24 mouse cellular contexts compared by ENCODE assay signal in the genomic region with DNA sequence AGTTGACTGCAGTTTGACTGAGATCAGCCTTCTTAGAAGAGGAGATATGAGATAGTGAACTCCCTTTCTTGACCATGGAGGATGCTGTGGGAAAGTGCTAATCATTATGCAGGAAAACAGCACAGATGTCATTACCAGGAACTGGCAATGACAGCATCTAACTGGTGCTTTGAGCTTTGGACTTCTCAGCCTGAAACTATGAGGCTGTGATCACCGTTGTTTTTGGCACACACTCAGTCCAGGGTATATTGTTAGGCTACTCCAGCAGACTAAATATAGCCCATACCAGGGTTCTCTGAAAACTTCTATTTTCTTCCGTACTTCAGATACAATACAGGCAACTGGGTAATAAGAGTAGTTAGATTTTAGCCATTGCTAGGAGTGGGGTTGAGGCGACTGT.
DNase-seq lines count a peak whose midpoint lies in the region; ATAC-seq and TF ChIP-seq lines count a peak whose summit lies in the region.
"Had no signal": no experiment of that assay in that cellular context is flagged by ENCODE, and none has a peak within 500 bp of the region (broad histone marks: within the 10 kb centered on the region; RNA-seq: fewer than 3 reads in every experiment).

No protein-coding gene starts in this region.

- DNase-seq in heart, postnatal 25 days (ENCODE audit: low spot score): no peak
- DNase-seq in kidney, adult 2 months: peak; percentile 2
- peak; percentile 70 for DNase-seq in liver, adult 2 months (ENCODE audit: extremely low read depth, low read depth, low spot score)
- DNase-seq in liver: no peak
- no peak for DNase-seq in midbrain, embryonic 14.5 days
- DNase-seq: adrenal gland, adult 2 months; adrenal gland, postnatal 10 days; adrenal gland, postnatal 25 days; cerebellum, adult 11 months; cerebellum, adult 18-20 months; cerebellum, adult 8-10 months; cerebellum, adult 9-11 months; cerebellum, postnatal 14 days; cerebellum, postnatal 36 days; embryo, embryonic 11 days had no signal

- no peaks in the 10 kb centered on the region for H3K9me3 ChIP-seq in heart, embryonic 16.5 days (replicated peaks; ENCODE audit: control insufficient read depth, low read length)
- no peaks in the 10 kb centered on the region for H3K9me3 ChIP-seq in kidney, embryonic 15.5 days (replicated peaks)
- no peaks in the 10 kb centered on the region for H3K9me3 ChIP-seq in midbrain, embryonic 12.5 days
- no peaks in the 10 kb centered on the region for H3K9me3 ChIP-seq in midbrain, embryonic 14.5 days (ENCODE audit: control insufficient read depth, low read length)
- H3K9me3 ChIP-seq: embryonic facial prominence, embryonic 13.5 days; embryonic facial prominence, embryonic 15.5 days; forebrain, embryonic 10.5 days; forebrain, embryonic 12.5 days had no signal

- 34% methylated on average over 3 of the region's 3 CpGs for WGBS in heart, embryonic 16.5 days
- WGBS in kidney, adult 2 months: 64% methylated on average over 3 of the region's 3 CpGs
- WGBS in kidney, embryonic 15.5 days: 84% methylated on average over 3 of the region's 3 CpGs
- WGBS in liver, adult 2 months: 53% methylated on average over 3 of the region's 3 CpGs
- 84% methylated on average over 3 of the region's 3 CpGs for WGBS in midbrain, embryonic 12.5 days
- 91% methylated on average over 3 of the region's 3 CpGs for WGBS in midbrain, embryonic 14.5 days

- no peaks in the 10 kb centered on the region for H3K4me1 ChIP-seq in heart, embryonic 16.5 days (ENCODE audit: control insufficient read depth, insufficient read depth, low read length)
- no peaks in the 10 kb centered on the region for H3K4me1 ChIP-seq in kidney, adult 2 months (ENCODE audit: control insufficient read depth, insufficient read depth, low read length)
- H3K4me1 ChIP-seq in kidney, embryonic 15.5 days: no peaks in the 10 kb centered on the region
- H3K4me1 ChIP-seq in liver, adult 2 months (ENCODE audit: control insufficient read depth, insufficient read depth, low read length): peaks cover 6% of the 10 kb centered on the region; the same call in 1 of the 2 replicates
- no peaks in the 10 kb centered on the region for H3K4me1 ChIP-seq in midbrain, embryonic 12.5 days
- H3K4me1 ChIP-seq in midbrain, embryonic 14.5 days (ENCODE audit: control insufficient read depth, insufficient read depth, low read length): no peaks in the 10 kb centered on the region
- H3K4me1 ChIP-seq: embryonic facial prominence, embryonic 13.5 days; embryonic facial prominence, embryonic 15.5 days; forebrain, embryonic 10.5 days; forebrain, embryonic 12.5 days had no signal

- no peak overlapping the region for H3K9ac ChIP-seq in heart, embryonic 16.5 days (ENCODE audit: low read length)
- no peak overlapping the region for H3K9ac ChIP-seq in kidney, embryonic 15.5 days
- H3K9ac ChIP-seq in liver, adult 2 months (ENCODE audit: low read depth, low read length): no peak overlapping the region
- H3K9ac ChIP-seq in midbrain, embryonic 12.5 days (replicated peaks): no peak overlapping the region
- no peak overlapping the region for H3K9ac ChIP-seq in midbrain, embryonic 14.5 days (replicated peaks; ENCODE audit: low read length)
- H3K9ac ChIP-seq: embryonic facial prominence, embryonic 13.5 days; embryonic facial prominence, embryonic 15.5 days; forebrain, embryonic 12.5 days had no signal

- no peak for TF ChIP-seq CTCF in kidney, adult 2 months (conservative IDR thresholded peaks at IDR 0.05; ENCODE audit: insufficient read depth, insufficient read length, low read depth, low read length)
- TF ChIP-seq CTCF in liver, adult 2 months (IDR thresholded peaks at IDR 0.05; ENCODE audit: low read depth, low read length): no peak

- no peak overlapping the region for H3K4me3 ChIP-seq in heart, embryonic 16.5 days (ENCODE audit: low read length)
- no peak overlapping the region for H3K4me3 ChIP-seq in kidney, adult 2 months (ENCODE audit: insufficient read depth, low read depth, low read length)
- no peak overlapping the region for H3K4me3 ChIP-seq in kidney, embryonic 15.5 days (replicated peaks)
- no peak overlapping the region for H3K4me3 ChIP-seq in liver, adult 2 months (ENCODE audit: insufficient read depth, low read depth, low read length)
- no peak overlapping the region for H3K4me3 ChIP-seq in midbrain, embryonic 12.5 days
- H3K4me3 ChIP-seq in midbrain, embryonic 14.5 days (replicated peaks; ENCODE audit: low read depth, low read length): no peak overlapping the region
- H3K4me3 ChIP-seq: embryonic facial prominence, embryonic 13.5 days; embryonic facial prominence, embryonic 15.5 days; erythroblast, embryonic 14.5 days; forebrain, embryonic 10.5 days; forebrain, embryonic 12.5 days had no signal

- intact Hi-C loops in heart, postnatal 25 days (cut with DNase I): no loop called here

- no peaks in the 10 kb centered on the region for H3K79me2 ChIP-seq in liver, adult 2 months (ENCODE audit: control insufficient read depth, insufficient read depth, low read length)

- ATAC-seq in heart, embryonic 16.5 days (replicated peaks; ENCODE audit: extremely low read depth, insufficient read depth, low FRiP score): peak; percentile 58; the same call in 1 of the 2 replicates
- ATAC-seq in kidney, embryonic 15.5 days (replicated peaks; ENCODE audit: low FRiP score): no peak
- 0 out of 2 replicates have a peak, but pooled peaks have one; percentile 9 for ATAC-seq in midbrain, embryonic 12.5 days (ENCODE audit: low FRiP score, low read depth)
- ATAC-seq in midbrain, embryonic 14.5 days (ENCODE audit: low FRiP score, low TSS enrichment): no peak
- ATAC-seq: forebrain, embryonic 14.5 days had no signal

- no peaks in the 10 kb centered on the region for H3K27me3 ChIP-seq in heart, embryonic 16.5 days (ENCODE audit: control insufficient read depth, insufficient read depth, low read length)
- H3K27me3 ChIP-seq in kidney, adult 2 months (replicated peaks; ENCODE audit: control insufficient read depth, insufficient read depth, low read length): no peaks in the 10 kb centered on the region; the same call in 1 of the 2 replicates
- no peaks in the 10 kb centered on the region for H3K27me3 ChIP-seq in kidney, embryonic 15.5 days
- H3K27me3 ChIP-seq in liver, adult 2 months (ENCODE audit: control insufficient read depth, insufficient read depth, low read length): no peaks in the 10 kb centered on the region
- no peaks in the 10 kb centered on the region for H3K27me3 ChIP-seq in midbrain, embryonic 12.5 days
- no peaks in the 10 kb centered on the region for H3K27me3 ChIP-seq in midbrain, embryonic 14.5 days (ENCODE audit: control insufficient read depth, insufficient read depth, low read length)
- H3K27me3 ChIP-seq: embryonic facial prominence, embryonic 13.5 days; embryonic facial prominence, embryonic 15.5 days; forebrain, embryonic 12.5 days had no signal

- H3K36me3 ChIP-seq in heart, embryonic 16.5 days (ENCODE audit: control insufficient read depth, insufficient read depth): no peaks in the 10 kb centered on the region
- H3K36me3 ChIP-seq in kidney, adult 2 months (ENCODE audit: control insufficient read depth, insufficient read depth, low read length): no peaks in the 10 kb centered on the region
- no peaks in the 10 kb centered on the region for H3K36me3 ChIP-seq in kidney, embryonic 15.5 days
- H3K36me3 ChIP-seq in liver, adult 2 months (ENCODE audit: control insufficient read depth, insufficient read depth, low read length): no peaks in the 10 kb centered on the region
- H3K36me3 ChIP-seq in midbrain, embryonic 12.5 days: no peaks in the 10 kb centered on the region
- no peaks in the 10 kb centered on the region for H3K36me3 ChIP-seq in midbrain, embryonic 14.5 days (ENCODE audit: control insufficient read depth, insufficient read depth, low read length)
- H3K36me3 ChIP-seq: embryonic facial prominence, embryonic 13.5 days; embryonic facial prominence, embryonic 15.5 days; forebrain, embryonic 10.5 days; forebrain, embryonic 12.5 days had no signal

- H3K4me2 ChIP-seq in heart, embryonic 16.5 days (ENCODE audit: low read depth, low read length): no peak overlapping the region
- H3K4me2 ChIP-seq in kidney, embryonic 15.5 days: no peak overlapping the region
- H3K4me2 ChIP-seq in midbrain, embryonic 12.5 days (replicated peaks): no peak overlapping the region
- no peak overlapping the region for H3K4me2 ChIP-seq in midbrain, embryonic 14.5 days (ENCODE audit: low read length)
- H3K4me2 ChIP-seq: embryonic facial prominence, embryonic 13.5 days; embryonic facial prominence, embryonic 15.5 days; forebrain, embryonic 12.5 days had no signal

- H3K27ac ChIP-seq in heart, embryonic 16.5 days (ENCODE audit: low read length): no peak overlapping the region
- H3K27ac ChIP-seq in kidney, adult 2 months (ENCODE audit: insufficient read depth, low read depth, low read length): no peak overlapping the region
- no peak overlapping the region for H3K27ac ChIP-seq in kidney, embryonic 15.5 days
- no peak overlapping the region for H3K27ac ChIP-seq in liver, adult 2 months (replicated peaks; ENCODE audit: insufficient read depth, low read depth, low read length)
- no peak overlapping the region for H3K27ac ChIP-seq in midbrain, embryonic 12.5 days (replicated peaks)
- H3K27ac ChIP-seq in midbrain, embryonic 14.5 days (replicated peaks; ENCODE audit: low read depth, low read length): no peak overlapping the region
- H3K27ac ChIP-seq: embryonic facial prominence, embryonic 13.5 days; embryonic facial prominence, embryonic 15.5 days; forebrain, embryonic 10.5 days; forebrain, embryonic 12.5 days had no signal

- no peak for TF ChIP-seq POLR2A in kidney, adult 2 months (IDR thresholded peaks at IDR 0.05; ENCODE audit: low read depth, low read length)
- no peak for TF ChIP-seq POLR2A in liver, adult 2 months (IDR thresholded peaks at IDR 0.05; ENCODE audit: extremely low read depth, insufficient read depth, low read length)

Comparison
In these comparisons a context has a peak if more than half of its experiments do, and no peak if none do; other contexts are left out.
1. ATAC-seq: peak in heart, embryonic 16.5 days (single experiment) and midbrain, embryonic 12.5 days (single experiment); none in kidney, embryonic 15.5 days (single experiment) and midbrain, embryonic 14.5 days (single experiment).
2. DNase-seq: peak in kidney, adult 2 months (single experiment) and liver, adult 2 months (single experiment); none in heart, postnatal 25 days (single experiment), liver (single experiment) and midbrain, embryonic 14.5 days (single experiment).